Mouse (Mus musculus): ENCODE data around the gene Mrgprd. TPM values are rescaled to one million over a fixed set of nuclear protein-coding genes. Genes with fewer than 3 reads are reported as not detected.

Gene Mrgprd
- total and polyA plus RNA-seq, 2 experiments from 2014 or later, result not detected

- Histone ChIP-seq H3K4me1 (ENCODE audit: control insufficient read depth, insufficient read depth) (peaks cover 10% of the 10 kb centered on the region), H3K4me2 (ENCODE audit: low read depth, low read length) (peak overlapping the region; percentile 85), H3K4me3 (ENCODE audit: low read depth, low read length) (peak overlapping the region; percentile 70), H3K27ac (ENCODE audit: low read depth) (peak overlapping the region; percentile 62), H3K9ac (replicated peaks; ENCODE audit: low read depth, low read length) (peak overlapping the region; percentile 60), H3K36me3 (replicated peaks; ENCODE audit: control insufficient read depth, insufficient read depth, low read length) (peaks cover 22% of the 10 kb centered on the region), H3K27me3 (ENCODE audit: control insufficient read depth, insufficient read depth, low read length) (no peaks in the 10 kb centered on the region), H3K9me3 (replicated peaks; ENCODE audit: control insufficient read depth, low read length) (no peaks in the 10 kb centered on the region)
- 39% methylated on average over 4 of the region's 4 CpGs for WGBS
- TF ChIP-seq CTCF (IDR thresholded peaks at IDR 0.05; ENCODE audit: low read depth) (no peak), EP300 (IDR thresholded peaks at IDR 0.05; ENCODE audit: low read depth) (no peak)
- DNase-seq (ENCODE audit: low spot score), result no peak
- no peak for ATAC-seq (ENCODE audit: insufficient read depth, low read depth)
Measured at GRCm38 (mm10) chr7:145283041-145283440, 31.6 kb upstream of the Mrgprd start.

DNA sequence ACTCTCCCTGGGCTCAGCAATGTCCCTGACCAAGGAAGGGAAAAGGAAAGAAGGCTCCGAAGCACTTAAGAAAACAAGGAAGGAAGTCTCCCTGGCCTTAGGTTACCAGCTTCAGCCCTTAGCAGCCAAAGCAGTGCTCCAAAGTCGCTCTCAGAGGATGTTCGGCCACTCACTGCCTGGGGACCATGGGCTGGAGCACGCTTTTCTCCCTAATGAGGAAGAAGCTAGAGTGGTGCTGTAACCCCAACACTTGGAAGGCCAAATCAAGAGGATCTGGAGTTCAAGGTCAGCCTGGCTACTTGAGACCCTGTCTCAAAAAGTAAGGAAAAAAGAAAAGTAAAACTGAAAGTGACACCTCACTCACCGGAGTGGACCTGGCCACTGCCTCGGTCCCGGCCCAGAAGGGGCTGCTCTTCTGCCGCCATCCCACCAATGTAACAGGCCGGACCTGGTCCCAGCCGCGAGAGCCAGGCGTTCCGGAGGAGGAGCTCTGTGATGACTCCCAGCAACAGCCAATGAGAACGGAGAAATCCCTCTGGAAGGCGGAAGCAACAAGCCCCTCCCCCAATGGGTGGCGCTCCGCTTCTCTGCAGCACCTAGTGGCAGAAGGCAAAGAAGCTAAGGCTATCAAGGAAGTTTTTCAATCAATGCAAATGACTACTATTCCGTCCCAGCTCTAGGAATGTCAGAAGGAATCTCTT, 31.0 kb upstream of the Mrgprd start, which contains the start of gene Tpcn2:
Tpcn2 (minus strand) TSS at position 525 of the 701 bp plus-strand sequence.
- peaks cover 10% of the 10 kb centered on the region for H3K4me1 ChIP-seq (ENCODE audit: control insufficient read depth, insufficient read depth)
- H3K27me3 ChIP-seq (ENCODE audit: control insufficient read depth, insufficient read depth, low read length), result no peaks in the 10 kb centered on the region
- peak within 1 kb of the TSS; percentile 60 for H3K9ac ChIP-seq (replicated peaks; ENCODE audit: low read depth, low read length)
- peaks cover 16% of the 10 kb centered on the region for H3K36me3 ChIP-seq (replicated peaks; ENCODE audit: control insufficient read depth, insufficient read depth, low read length)
- DNase-seq (ENCODE audit: low spot score) (peak; percentile 94), ATAC-seq (ENCODE audit: insufficient read depth, low read depth) (peak; percentile 94)
- H3K4me2 ChIP-seq (ENCODE audit: low read depth, low read length), result peak within 1 kb of the TSS; percentile 85
- peak within 1 kb of the TSS; percentile 70 for H3K4me3 ChIP-seq (ENCODE audit: low read depth, low read length)
- TF ChIP-seq CTCF (IDR thresholded peaks at IDR 0.05; ENCODE audit: low read depth), result peak; percentile 57
- no peak for TF ChIP-seq EP300 (IDR thresholded peaks at IDR 0.05; ENCODE audit: low read depth)
- no peaks in the 10 kb centered on the region for H3K9me3 ChIP-seq (replicated peaks; ENCODE audit: control insufficient read depth, low read length)
- 3% methylated on average over 18 of the region's 18 CpGs for WGBS
- H3K27ac ChIP-seq (ENCODE audit: low read depth), result peak within 1 kb of the TSS; percentile 62

GRCm38 (mm10) chr7:145284293-145284692, 30.3 kb upstream of the Mrgprd start:
- WGBS, result 41% methylated on average over 3 of the region's 3 CpGs
- no peak for DNase-seq (ENCODE audit: low spot score)
- H3K9me3 ChIP-seq (replicated peaks; ENCODE audit: control insufficient read depth, low read length), result no peaks in the 10 kb centered on the region
- peaks cover 10% of the 10 kb centered on the region for H3K4me1 ChIP-seq (ENCODE audit: control insufficient read depth, insufficient read depth)
- no peak overlapping the region for H3K27ac ChIP-seq (ENCODE audit: low read depth)
- H3K36me3 ChIP-seq (replicated peaks; ENCODE audit: control insufficient read depth, insufficient read depth, low read length), result peaks cover 10% of the 10 kb centered on the region
- H3K27me3 ChIP-seq (ENCODE audit: control insufficient read depth, insufficient read depth, low read length), result no peaks in the 10 kb centered on the region
- peak overlapping the region; percentile 85 for H3K4me2 ChIP-seq (ENCODE audit: low read depth, low read length)
- H3K4me3 ChIP-seq (ENCODE audit: low read depth, low read length), result peak overlapping the region; percentile 70; the same call in 1 of the 2 replicates
- ATAC-seq (ENCODE audit: insufficient read depth, low read depth), result no peak
- TF ChIP-seq CTCF (IDR thresholded peaks at IDR 0.05; ENCODE audit: low read depth) (no peak), EP300 (IDR thresholded peaks at IDR 0.05; ENCODE audit: low read depth) (no peak)
- no peak overlapping the region for H3K9ac ChIP-seq (replicated peaks; ENCODE audit: low read depth, low read length)

- no peak for ATAC-seq (ENCODE audit: insufficient read depth, low read depth)
- no peak overlapping the region for H3K4me2 ChIP-seq (ENCODE audit: low read depth, low read length)
- 82% methylated on average over 4 of the region's 4 CpGs for WGBS
- no peak for DNase-seq (ENCODE audit: low spot score)
- H3K9me3 ChIP-seq (replicated peaks; ENCODE audit: control insufficient read depth, low read length), result no peaks in the 10 kb centered on the region
- H3K9ac ChIP-seq (replicated peaks; ENCODE audit: low read depth, low read length), result no peak overlapping the region
- H3K36me3 ChIP-seq (replicated peaks; ENCODE audit: control insufficient read depth, insufficient read depth, low read length), result no peaks in the 10 kb centered on the region
- H3K27me3 ChIP-seq (ENCODE audit: control insufficient read depth, insufficient read depth, low read length), result no peaks in the 10 kb centered on the region
- no peak overlapping the region for H3K4me3 ChIP-seq (ENCODE audit: low read depth, low read length)
- peaks cover 10% of the 10 kb centered on the region for H3K4me1 ChIP-seq (ENCODE audit: control insufficient read depth, insufficient read depth)
- TF ChIP-seq CTCF (IDR thresholded peaks at IDR 0.05; ENCODE audit: low read depth), result no peak
- TF ChIP-seq EP300 (IDR thresholded peaks at IDR 0.05; ENCODE audit: low read depth), result no peak
- H3K27ac ChIP-seq (ENCODE audit: low read depth), result no peak overlapping the region
Measured at GRCm38 (mm10) chr7:145285476-145285875, 29.2 kb upstream of the Mrgprd start.

GRCm38 (mm10) chr7:145287410-145287809, 27.2 kb upstream of the Mrgprd start:
- TF ChIP-seq EP300 (IDR thresholded peaks at IDR 0.05; ENCODE audit: low read depth) (no peak), CTCF (IDR thresholded peaks at IDR 0.05; ENCODE audit: low read depth) (no peak)
- WGBS, result 32% methylated on average over 6 of the region's 6 CpGs
- no peaks in the 10 kb centered on the region for H3K36me3 ChIP-seq (replicated peaks; ENCODE audit: control insufficient read depth, insufficient read depth, low read length)
- H3K27ac ChIP-seq (ENCODE audit: low read depth), result no peak overlapping the region
- peaks cover 10% of the 10 kb centered on the region for H3K4me1 ChIP-seq (ENCODE audit: control insufficient read depth, insufficient read depth)
- ATAC-seq (ENCODE audit: insufficient read depth, low read depth) (no peak), DNase-seq (ENCODE audit: low spot score) (no peak)
- no peaks in the 10 kb centered on the region for H3K27me3 ChIP-seq (ENCODE audit: control insufficient read depth, insufficient read depth, low read length)
- no peak overlapping the region for H3K4me2 ChIP-seq (ENCODE audit: low read depth, low read length)
- H3K4me3 ChIP-seq (ENCODE audit: low read depth, low read length), result no peak overlapping the region
- H3K9ac ChIP-seq (replicated peaks; ENCODE audit: low read depth, low read length), result no peak overlapping the region
- H3K9me3 ChIP-seq (replicated peaks; ENCODE audit: control insufficient read depth, low read length), result no peaks in the 10 kb centered on the region

Data from heart, postnatal 0 days (tissue).